Mouse (Mus musculus): ENCODE results near the gene Mphosph8. TPM values are rescaled to one million over a fixed set of nuclear protein-coding genes. Genes with fewer than 3 reads are reported as not detected.

Mphosph8 gene
- 36.5 TPM for total RNA-seq (2023)

GRCm38 (mm10) chr14:56667969-56668802, at the start of gene Mphosph8:
TSS of gene Mphosph8 (plus strand) at chr14:56668248.

Other genes with a start within 250 kb of the Mphosph8 start
- 15.1 TPM for gene Cenpj, start 92.8 kb upstream of the Mphosph8 start, total RNA-seq (2023)
- 72.0 TPM for gene Parp4, start 92.6 kb upstream of the Mphosph8 start, total RNA-seq (2023)
- 74.6 TPM for gene Pspc1, start 110.1 kb downstream of the Mphosph8 start, total RNA-seq (2023)
- gene Zmym5, start 143.5 kb downstream of the Mphosph8 start, total RNA-seq (2023) = 55.9 TPM
- 129 TPM for gene Zmym2, start 218.4 kb downstream of the Mphosph8 start, total RNA-seq (2023)